Mouse (Mus musculus) left cerebral cortex, adult 8-10 months (tissue): Measurements from ENCODE around the gene Jph3. TPM values are rescaled to one million over a fixed set of nuclear protein-coding genes. Genes with fewer than 3 reads are reported as not detected.

Source experiments
- DNase-seq, 2 experiments: peaks; one replicate each; pipeline ENCODE4 v3.0.0; 2022; ENCODE audit warnings: low spot score in 2 of 2
- total RNA-seq, 4 experiments: library from RNA; stranded (reverse); gene quantifications; 2 replicates each; pipeline ENCODE4 v1.2.4; 2022

Gene Jph3
- total RNA-seq, 4 experiments from 2014 or later = 260 to 302 (median 279) TPM

GRCm38 (mm10) chr8:121829777-121830362 is 100.4 kb downstream of the Jph3 start:
- DNase-seq = peak in 1 of 2 experiments; percentile 62

- no peak for DNase-seq
These were observed 102.6 kb downstream of the Jph3 start for GRCm38 (mm10) chr8:121832061-121832460.

- DNase-seq = peak in 1 of 2 experiments; percentile 57
These were observed 103.1 kb downstream of the Jph3 start for GRCm38 (mm10) chr8:121832503-121832902.

- peak in 1 of 2 experiments; percentile 79 for DNase-seq
These were observed 111.8 kb downstream of the Jph3 start for GRCm38 (mm10) chr8:121841242-121841641.

- DNase-seq = no peak
These were observed 112.9 kb downstream of the Jph3 start for GRCm38 (mm10) chr8:121842064-121842955.

GRCm38 (mm10) chr8:121843184-121843733 is 113.8 kb downstream of the Jph3 start:
- DNase-seq = no peak

Other genes with a start within 250 kb of the Jph3 start
- not detected for gene 1700018B08Rik, start 185.3 kb upstream of the Jph3 start, total RNA-seq
- gene Fbxo31, start 150.8 kb upstream of the Jph3 start, total RNA-seq = 100 to 1,000 TPM in 3 of 4 experiments, 10 to 100 TPM in 1; 94.5 to 107 (median 104) TPM
- 100 to 1,000 TPM; 159 to 187 (median 173) TPM for gene Map1lc3b, start 139.3 kb upstream of the Jph3 start, total RNA-seq
- 10 to 100 TPM; 68.6 to 73.0 (median 70.5) TPM for gene Zcchc14, start 76.7 kb upstream of the Jph3 start, total RNA-seq
- gene Klhdc4, start 99.9 kb downstream of the Jph3 start, total RNA-seq = 10 to 100 TPM; 28.9 to 35.0 (median 32.2) TPM
- 10 to 100 TPM; 57.0 to 73.5 (median 61.5) TPM for gene Slc7a5, start 178.1 kb downstream of the Jph3 start, total RNA-seq
- under 1 TPM in 1 of 4 experiments, not detected in 3; 0.53 TPM for gene Car5a, start 215.3 kb downstream of the Jph3 start, total RNA-seq
- 10 to 100 TPM; 26.1 to 35.5 (median 27.9) TPM for gene Banp, start 220.1 kb downstream of the Jph3 start, total RNA-seq